Mouse (Mus musculus) midbrain, postnatal 0 days (tissue): ENCODE results near the gene Tcf7l2. TPM values are rescaled to one million over a fixed set of nuclear protein-coding genes. Genes with fewer than 3 reads are reported as not detected.

Experiments
- ATAC-seq: fragments of 200-750 bp; cut with Nextera tagmentation; 2 replicates; pipeline ENCODE4 v1.8.0; 2017; ENCODE audit warnings: moderate number of reproducible peaks, mild to moderate bottlenecking, moderate TSS enrichment, moderate library complexity; ENCODE audit not compliant: low FRiP score
- DNase-seq: peaks from one replicate; pipeline ENCODE4 v3.0.0-alpha.2; 2015; ENCODE audit warnings: low spot score
- H3K27ac ChIP-seq: fragments of 300-500 bp; sonication (generic); 2 replicates; pipeline ENCODE4 v1.5.1; 2014; ENCODE audit warnings: low read depth, mild to moderate bottlenecking, low read length, mixed read lengths
- H3K27me3 ChIP-seq: fragments of 300-500 bp; sonication (generic); 2 replicates; pipeline ENCODE4 v1.6.1; 2014; ENCODE audit warnings: low read length, control low read depth, mixed read lengths; ENCODE audit not compliant: insufficient read depth
- H3K36me3 ChIP-seq: fragments of 300-500 bp; sonication (generic); 2 replicates; pipeline ENCODE4 v1.6.1; 2014; ENCODE audit warnings: low read length, control low read depth, mixed read lengths; ENCODE audit not compliant: insufficient read depth
- H3K4me1 ChIP-seq: fragments of 300-500 bp; sonication (generic); 2 replicates; pipeline ENCODE4 v1.6.1; 2014; ENCODE audit warnings: mild to moderate bottlenecking, control low read depth, antibody characterized with exemption, low read length, mixed read lengths; ENCODE audit not compliant: insufficient read depth
- H3K4me2 ChIP-seq: fragments of 300-500 bp; sonication (generic); 2 replicates; pipeline ENCODE4 v1.6.1; 2014; ENCODE audit warnings: low read depth, mild to moderate bottlenecking, low read length, mixed read lengths; ENCODE audit not compliant: poor library complexity, severe bottlenecking
- H3K4me3 ChIP-seq: fragments of 300-500 bp; sonication (generic); 2 replicates; pipeline ENCODE4 v1.5.1; 2014; ENCODE audit warnings: low read depth, mild to moderate bottlenecking, low read length, moderate library complexity
- H3K9ac ChIP-seq: fragments of 300-500 bp; sonication (generic); replicated peaks from 2 replicates; pipeline ENCODE4 v1.6.1; 2014; ENCODE audit warnings: mild to moderate bottlenecking, low read length, moderate library complexity, mixed read lengths; ENCODE audit not compliant: poor library complexity, severe bottlenecking
- H3K9me3 ChIP-seq: fragments of 300-500 bp; sonication (generic); 2 replicates; pipeline ENCODE4 v1.6.1; 2016; ENCODE audit warnings: low read length, control low read depth
- CTCF ChIP-seq: IDR thresholded peaks from 2 replicates; pipeline ENCODE4 v1.5.1; 2016; ENCODE audit warnings: antibody characterized with exemption, mild to moderate bottlenecking
- WGBS: fragments of 180-500 bp; shearing (Covaris S2); extraction: QIAGEN DNeasy Blood & Tissue Kit; methylation state at CpG from one replicate; pipeline ENCODE4 v1.1.7; 2014; 5-methylcytosine and 5-hydroxymethylcytosine counted together
- polyA plus RNA-seq: library from polyadenylated mRNA; unstranded; fragments of >200 nt; fragmentation: Nextera tagmentation; extraction: Ambion mirVana; gene quantifications from 2 replicates; pipeline ENCODE4 v1.2.1, GENCODE M21; 2015
- total RNA-seq: library from RNA; depleted of rRNA; stranded (reverse); fragments of >200 nt; gene quantifications from 2 replicates; pipeline ENCODE4 v1.2.3, GENCODE M21; 2014

The Tcf7l2 gene
- total and polyA plus RNA-seq, 2 experiments from 2014 or later: 67.2 to 861 TPM

GRCm38 (mm10) chr19:55719524-55720408 is 21.9 kb upstream of the Tcf7l2 start:
- Histone ChIP-seq H3K4me2 (no peak overlapping the region), H3K9ac (no peak overlapping the region), H3K27me3 (no peaks in the 10 kb centered on the region), H3K36me3 (no peaks in the 10 kb centered on the region), H3K27ac (no peak overlapping the region), H3K4me1 (no peaks in the 10 kb centered on the region), H3K4me3 (no peak overlapping the region), H3K9me3 (no peaks in the 10 kb centered on the region)
- WGBS: 77% methylated on average over 20 of the region's 20 CpGs
- DNase-seq (no peak), ATAC-seq (no peak)
- no peak for TF ChIP-seq CTCF

- no peaks in the 10 kb centered on the region for H3K27me3 ChIP-seq
- no peak overlapping the region for H3K9ac ChIP-seq
- ATAC-seq (no peak), DNase-seq (no peak)
- WGBS: 80% methylated on average over 16 of the region's 16 CpGs
- no peaks in the 10 kb centered on the region for H3K36me3 ChIP-seq
- TF ChIP-seq CTCF: no peak
- no peaks in the 10 kb centered on the region for H3K4me1 ChIP-seq
- no peak overlapping the region for H3K27ac ChIP-seq
- H3K9me3 ChIP-seq: no peaks in the 10 kb centered on the region
- no peak overlapping the region for H3K4me2 ChIP-seq
- H3K4me3 ChIP-seq: no peak overlapping the region
These were observed 21.1 kb upstream of the Tcf7l2 start for GRCm38 (mm10) chr19:55720409-55721092.

GRCm38 (mm10) chr19:55722376-55722775 is 19.2 kb upstream of the Tcf7l2 start:
- WGBS: 34% methylated on average over 6 of the region's 6 CpGs
- Histone ChIP-seq H3K9ac (no peak overlapping the region), H3K36me3 (no peaks in the 10 kb centered on the region), H3K4me1 (no peaks in the 10 kb centered on the region), H3K4me3 (no peak overlapping the region), H3K4me2 (no peak overlapping the region), H3K27ac (no peak overlapping the region), H3K9me3 (no peaks in the 10 kb centered on the region), H3K27me3 (no peaks in the 10 kb centered on the region)
- no peak for ATAC-seq
- no peak for TF ChIP-seq CTCF
- no peak for DNase-seq

GRCm38 (mm10) chr19:55729376-55729775 is 12.2 kb upstream of the Tcf7l2 start:
- Histone ChIP-seq H3K4me1 (no peaks in the 10 kb centered on the region), H3K9me3 (no peaks in the 10 kb centered on the region), H3K4me3 (no peak overlapping the region), H3K27me3 (no peaks in the 10 kb centered on the region), H3K9ac (no peak overlapping the region), H3K36me3 (no peaks in the 10 kb centered on the region), H3K27ac (no peak overlapping the region), H3K4me2 (no peak overlapping the region)
- WGBS: 84% methylated on average over 8 of the region's 8 CpGs
- no peak for DNase-seq
- ATAC-seq: no peak
- no peak for TF ChIP-seq CTCF

DNA sequence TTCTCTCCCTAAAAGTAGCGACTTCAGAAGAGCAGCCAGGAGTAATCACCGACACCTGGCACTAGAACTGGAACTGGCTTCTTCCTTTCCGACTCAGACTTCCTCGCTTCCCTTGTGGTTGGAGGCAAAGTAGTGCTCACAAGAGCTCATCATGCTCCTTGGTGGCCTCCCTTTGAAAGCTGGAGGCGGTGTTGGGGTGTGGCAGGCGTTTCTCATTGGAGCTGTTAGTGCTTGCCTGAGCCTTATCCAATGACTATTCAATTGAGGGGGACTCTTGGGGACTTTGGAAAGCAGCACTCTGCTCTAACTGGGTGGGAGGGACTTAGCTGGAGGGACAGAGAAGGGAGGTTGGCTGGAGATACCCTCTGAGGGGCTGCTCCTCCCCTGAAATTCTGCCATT is 9.1 kb upstream of the Tcf7l2 start:
- no peak overlapping the region for H3K4me3 ChIP-seq
- 56% methylated on average over 6 of the region's 6 CpGs for WGBS
- no peaks in the 10 kb centered on the region for H3K4me1 ChIP-seq
- H3K9me3 ChIP-seq: no peaks in the 10 kb centered on the region
- H3K36me3 ChIP-seq: no peaks in the 10 kb centered on the region
- ATAC-seq (no peak), DNase-seq (no peak)
- H3K27me3 ChIP-seq: no peaks in the 10 kb centered on the region
- no peak overlapping the region for H3K9ac ChIP-seq
- no peak overlapping the region for H3K4me2 ChIP-seq
- H3K27ac ChIP-seq: no peak overlapping the region
- no peak for TF ChIP-seq CTCF

DNA sequence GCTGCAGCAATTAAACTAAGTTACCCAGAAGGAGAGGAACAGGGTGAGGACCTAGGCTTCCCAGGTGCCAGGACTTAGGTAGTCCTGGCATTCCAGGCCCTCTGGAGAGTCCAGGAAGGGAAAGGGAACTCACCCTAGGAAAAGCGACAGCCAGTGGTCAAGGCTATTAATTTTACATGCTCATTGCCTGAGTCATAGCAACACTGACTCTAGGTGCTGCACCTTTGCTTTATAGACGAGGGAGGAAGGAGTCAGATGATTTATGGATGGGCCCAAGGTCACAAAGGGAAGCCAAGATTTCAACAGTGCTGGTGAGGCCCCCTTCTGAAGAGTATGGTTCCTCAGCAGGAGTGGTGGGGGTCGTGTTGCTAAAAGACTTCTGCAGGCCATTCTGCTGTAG is 8.6 kb upstream of the Tcf7l2 start:
- no peaks in the 10 kb centered on the region for H3K27me3 ChIP-seq
- H3K9ac ChIP-seq: no peak overlapping the region
- H3K4me3 ChIP-seq: no peak overlapping the region
- no peak overlapping the region for H3K27ac ChIP-seq
- H3K36me3 ChIP-seq: no peaks in the 10 kb centered on the region
- WGBS: 61% methylated on average over 3 of the region's 3 CpGs
- H3K4me1 ChIP-seq: no peaks in the 10 kb centered on the region
- H3K4me2 ChIP-seq: no peak overlapping the region
- ATAC-seq: no peak
- no peaks in the 10 kb centered on the region for H3K9me3 ChIP-seq
- TF ChIP-seq CTCF: no peak
- DNase-seq: no peak
